Mouse (Mus musculus) layer of hippocampus, adult 11-12 months (tissue): ENCODE data around the gene Rhag.

ENCODE experiments used
- DNase-seq: peaks from one replicate; pipeline ENCODE4 v3.0.0; 2022; ENCODE audit warnings: low spot score

Gene Rhag

GRCm38 (mm10) chr17:40875568-40875967 lies 64.6 kb downstream of the Rhag start:
- DNase-seq = no peak

GRCm38 (mm10) chr17:40877741-40878140 lies 66.8 kb downstream of the Rhag start:
- DNase-seq = no peak

GRCm38 (mm10) chr17:40879528-40879923 lies 68.6 kb downstream of the Rhag start:
- no peak for DNase-seq

DNA sequence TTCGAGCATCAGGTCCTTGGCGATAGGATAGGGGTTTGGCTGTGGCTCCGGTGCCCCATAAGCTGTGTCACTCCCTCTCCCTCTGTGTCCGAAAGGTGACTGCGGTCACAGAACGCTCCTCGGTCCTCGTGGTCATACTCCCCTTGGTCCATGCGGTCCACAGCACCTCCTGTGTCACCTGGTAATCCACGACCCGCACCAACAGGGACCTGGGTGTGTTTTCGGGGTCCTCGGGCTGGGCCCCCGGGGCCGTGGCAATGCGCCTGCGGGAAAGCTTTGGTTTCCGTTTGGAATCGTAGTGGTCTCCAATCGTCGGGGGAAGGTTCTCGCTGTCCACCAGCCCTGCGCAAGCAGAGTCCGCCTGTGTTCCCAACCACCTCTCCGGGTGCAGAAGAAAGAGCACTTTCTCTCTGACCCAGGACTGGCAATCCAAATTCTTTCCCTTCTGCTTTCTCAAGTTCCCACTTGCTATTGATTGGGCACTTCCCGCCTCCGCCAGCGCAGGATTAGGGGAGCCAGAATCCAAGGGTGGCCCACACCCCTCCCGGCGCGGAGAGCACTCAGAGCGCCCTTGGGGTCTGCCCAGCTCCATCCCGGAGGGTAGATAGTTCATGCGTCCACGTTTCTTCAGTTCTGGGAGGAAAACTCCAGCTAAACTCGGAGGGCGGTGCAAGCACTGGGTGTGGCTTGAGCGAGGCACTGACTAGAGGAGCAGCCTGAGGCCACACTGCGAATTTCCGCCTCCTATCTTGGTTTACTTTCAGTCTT lies 69.2 kb downstream of the Rhag start, which contains the start of gene 9130008F23Rik:
Gene 9130008F23Rik (minus strand): TSS at position 636 of the 768 bp plus-strand sequence.
- DNase-seq = no peak

- no peak for DNase-seq
Measured at GRCm38 (mm10) chr17:40882172-40882571, 71.2 kb downstream of the Rhag start.

GRCm38 (mm10) chr17:40885155-40885554 lies 74.2 kb downstream of the Rhag start:
- no peak for DNase-seq

DNA sequence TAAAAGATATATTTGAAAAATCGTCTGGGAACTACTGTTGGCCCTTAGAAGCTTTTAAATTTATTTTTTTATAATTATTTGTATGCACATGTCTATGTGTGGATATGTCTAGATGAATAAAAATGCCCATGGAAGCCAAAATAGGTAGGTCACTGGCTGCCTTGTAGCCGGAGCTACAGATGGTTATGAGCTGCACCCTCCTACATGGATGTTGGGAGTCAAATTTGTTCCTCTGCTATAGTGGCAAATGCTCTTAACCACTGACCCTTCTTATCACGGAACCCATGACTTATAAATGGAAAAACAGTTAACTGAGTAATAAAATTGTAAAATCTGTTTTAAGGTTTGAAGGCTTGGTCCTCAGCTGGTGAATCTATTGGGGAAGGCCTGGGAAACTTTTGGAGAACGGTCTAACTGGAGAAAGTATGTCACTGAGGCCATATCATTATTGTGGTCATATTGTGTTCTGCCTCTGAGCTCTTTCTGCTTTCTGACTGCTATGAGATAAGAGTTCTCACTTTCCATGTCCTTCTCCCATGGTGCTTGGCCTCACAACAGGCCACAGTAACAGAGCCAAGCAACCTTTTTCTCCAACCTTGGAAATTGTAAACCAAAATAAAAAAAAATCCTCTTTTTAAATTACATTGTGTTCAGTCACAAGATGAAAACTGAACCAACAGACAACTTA lies 77.1 kb downstream of the Rhag start:
- DNase-seq = no peak
